Mouse (Mus musculus) kidney, adult 8-10 months (tissue): ENCODE measurements around the gene Snrnp70.

ENCODE experiments used
- DNase-seq, 2 experiments: peaks; one replicate each; pipeline ENCODE4 v3.0.0; 2022

Gene Snrnp70

DNA sequence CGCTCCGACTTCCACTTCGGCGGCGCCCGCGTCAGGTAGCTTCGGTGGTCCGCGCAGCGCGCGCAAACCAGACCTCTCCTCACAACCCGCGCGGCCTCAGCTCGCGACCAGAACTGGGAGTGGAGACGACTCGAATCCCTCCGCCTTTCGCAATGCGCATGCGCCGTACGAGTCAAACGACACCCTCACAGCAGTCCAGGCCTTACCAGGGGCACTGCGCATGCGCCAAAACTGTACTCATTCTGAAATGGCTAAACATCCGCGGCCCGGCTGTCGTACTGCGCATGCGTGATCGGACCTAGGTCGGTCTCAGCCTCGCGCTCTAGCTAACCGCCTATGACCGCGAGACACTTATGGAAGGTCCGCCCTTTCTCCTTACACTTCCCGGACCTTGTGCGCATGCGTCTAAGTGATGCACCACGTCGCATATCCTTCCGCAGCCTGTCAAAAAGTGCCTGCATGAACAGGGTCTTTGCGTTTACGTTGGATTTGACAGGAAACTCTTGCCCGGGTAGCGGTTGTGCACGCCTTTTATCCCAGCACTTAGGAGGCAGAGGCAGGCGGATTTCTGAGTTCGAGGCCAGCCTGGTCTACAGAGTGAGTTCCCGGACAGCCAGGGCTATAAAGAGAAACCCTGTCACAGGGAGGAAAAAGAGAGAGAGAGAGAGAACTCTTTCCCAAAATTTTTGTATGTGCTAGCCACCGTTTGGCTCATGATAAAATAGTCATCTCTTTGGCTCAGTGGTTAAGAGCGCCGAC, at the start of gene Snrnp70:
Gene Snrnp70, minus strand, starts transcription at position 165 of the 759 bp plus-strand sequence.
- DNase-seq, result peak; percentile 100

- no peak for DNase-seq
These were observed 48.2 kb upstream of the Snrnp70 start for GRCm38 (mm10) chr7:45443526-45444420.

GRCm38 (mm10) chr7:45437521-45438276, 42.2 kb upstream of the Snrnp70 start, which contains the start of gene Ruvbl2:
Gene Ruvbl2, minus strand, starts transcription at chr7:45438096.
- peak; percentile 42 to 50 for DNase-seq

DNA sequence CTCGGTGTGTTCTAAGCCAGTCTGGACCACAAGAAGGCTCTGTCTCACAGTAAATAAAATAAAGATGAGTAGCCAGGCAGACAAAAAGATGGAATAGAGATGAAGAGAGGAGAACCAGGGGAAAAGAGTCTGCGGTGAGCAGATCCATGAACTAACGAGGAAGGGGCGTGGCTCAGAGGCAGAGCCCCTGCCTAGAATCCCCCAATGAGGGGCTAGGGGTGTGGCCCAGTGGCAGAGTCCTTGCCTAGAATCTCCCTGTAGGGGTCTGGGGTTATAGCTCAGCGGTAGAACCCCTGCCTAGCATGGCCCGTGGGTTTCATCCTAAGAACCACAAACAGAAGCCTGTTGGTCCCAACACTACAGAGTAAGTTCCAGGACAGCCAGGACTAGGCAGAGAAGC, 41.5 kb upstream of the Snrnp70 start:
- no peak for DNase-seq

- no peak for DNase-seq
These were observed 40.9 kb upstream of the Snrnp70 start for GRCm38 (mm10) chr7:45436444-45436843.

DNA sequence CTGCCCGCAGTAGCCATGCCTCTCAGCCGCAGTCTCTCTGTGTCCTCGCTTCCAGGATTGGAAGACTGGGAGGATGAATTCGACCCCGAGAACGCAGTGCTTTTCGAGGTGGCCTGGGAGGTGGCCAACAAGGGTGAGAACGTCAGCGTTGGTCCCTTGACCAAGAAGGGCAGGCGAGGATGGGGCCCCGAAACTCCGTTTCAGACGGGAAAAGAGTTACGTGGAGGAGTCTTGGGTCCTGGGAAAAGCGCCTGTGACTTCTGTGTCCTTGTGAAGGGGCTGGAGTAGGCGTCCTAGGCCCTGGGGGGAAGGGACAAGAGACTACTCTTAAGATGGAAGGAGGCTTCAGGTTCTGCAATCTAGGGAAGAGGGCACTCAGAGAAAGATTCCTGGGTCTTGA, 39.5 kb upstream of the Snrnp70 start:
- DNase-seq, result peak in 1 of 2 experiments; percentile 47

GRCm38 (mm10) chr7:45434203-45435015, 38.9 kb upstream of the Snrnp70 start, which contains the start of gene Gys1:
Gene Gys1, plus strand, starts transcription at chr7:45434844.
- DNase-seq, result peak; percentile 100

GRCm38 (mm10) chr7:45433835-45434202, 38.3 kb upstream of the Snrnp70 start:
- DNase-seq, result no peak

GRCm38 (mm10) chr7:45426556-45426955, 31.0 kb upstream of the Snrnp70 start:
- DNase-seq, result no peak

DNA sequence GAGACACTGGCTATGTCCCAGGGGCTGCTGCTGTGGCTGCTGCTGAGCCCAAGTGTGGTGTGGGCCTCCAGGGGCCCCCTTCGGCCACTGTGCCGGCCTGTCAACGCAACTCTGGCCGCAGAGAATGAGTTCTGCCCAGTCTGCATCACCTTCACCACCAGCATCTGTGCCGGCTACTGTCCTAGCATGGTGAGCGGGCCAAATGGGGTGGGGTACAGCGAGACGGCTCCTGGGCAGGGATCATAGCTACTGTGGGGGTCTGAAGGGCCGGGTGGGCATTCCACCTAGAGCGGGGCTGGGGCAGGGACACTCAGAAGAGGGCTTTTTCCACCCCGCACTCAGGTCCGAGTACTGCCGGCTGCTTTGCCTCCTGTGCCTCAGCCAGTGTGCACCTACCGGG, 25.7 kb upstream of the Snrnp70 start:
- DNase-seq, result no peak

DNA sequence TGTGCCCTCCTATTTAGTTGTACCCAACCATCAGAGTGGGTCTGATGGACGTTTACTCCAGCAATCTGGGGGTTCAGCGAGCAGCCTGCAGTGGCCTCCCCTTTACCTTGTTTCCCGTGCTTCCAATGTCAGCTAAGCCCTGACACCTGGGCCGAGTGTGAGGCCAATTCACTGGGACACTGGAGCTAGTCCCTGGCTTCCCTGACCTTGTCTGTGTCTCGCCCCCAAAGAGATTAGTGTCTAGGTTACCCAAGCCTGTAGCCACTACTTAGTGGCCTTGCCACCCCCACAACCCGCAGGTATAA, 25.0 kb upstream of the Snrnp70 start, which contains the start of gene Lhb:
Gene Lhb, plus strand, starts transcription at position 206 of the 305 bp plus-strand sequence.
- no peak for DNase-seq

- DNase-seq, result no peak
These were observed 24.5 kb upstream of the Snrnp70 start for GRCm38 (mm10) chr7:45419859-45420614.

- DNase-seq, result no peak
These were observed 22.5 kb upstream of the Snrnp70 start for GRCm38 (mm10) chr7:45417962-45418492.

GRCm38 (mm10) chr7:45415636-45416035, 20.1 kb upstream of the Snrnp70 start:
- DNase-seq, result no peak

- no peak for DNase-seq
These were observed 19.2 kb upstream of the Snrnp70 start for GRCm38 (mm10) chr7:45414740-45415224.

GRCm38 (mm10) chr7:45413864-45414739, 18.6 kb upstream of the Snrnp70 start:
- DNase-seq, result no peak

DNA sequence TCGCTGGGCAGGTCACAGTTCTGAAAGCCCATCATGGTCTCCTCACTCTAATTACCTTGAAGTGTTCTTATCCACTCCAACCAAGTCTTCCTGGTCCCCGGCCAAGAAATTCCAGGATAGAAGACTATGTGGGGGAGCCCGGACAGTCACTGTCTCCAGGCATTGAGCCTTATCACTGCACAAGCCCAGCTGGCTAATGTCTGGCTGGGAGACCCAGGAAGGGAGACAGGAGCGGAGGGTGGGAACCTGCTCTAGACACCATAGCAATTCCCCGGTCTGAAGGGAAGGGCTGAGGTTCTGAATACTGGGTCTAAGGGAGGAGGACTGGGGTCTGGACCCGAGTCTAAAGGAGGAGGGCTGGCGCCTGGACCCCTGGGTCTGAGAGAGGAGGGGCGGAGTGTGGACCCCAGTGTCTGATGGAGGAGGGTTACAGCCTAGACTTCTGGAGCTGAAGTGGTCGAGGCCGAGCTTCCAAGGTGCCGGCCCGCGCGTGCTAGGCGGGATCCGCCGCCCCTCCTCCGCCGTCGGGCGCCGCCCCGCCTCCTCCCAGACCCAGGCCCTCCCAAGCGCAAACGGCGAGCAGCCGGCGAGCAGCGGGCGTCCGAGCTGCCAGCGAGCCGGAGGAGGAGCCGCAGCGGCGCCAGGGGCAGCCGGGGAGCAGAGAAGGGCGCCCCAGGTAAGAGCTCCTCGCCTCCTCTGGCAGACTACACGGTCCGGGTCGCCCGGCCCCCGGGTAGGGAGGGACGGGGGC, 17.7 kb upstream of the Snrnp70 start, which contains the start of gene Ntf5:
Gene Ntf5, plus strand, starts transcription at position 583 of the 751 bp plus-strand sequence.
- DNase-seq, result no peak

- no peak for DNase-seq
These were observed 16.9 kb upstream of the Snrnp70 start for GRCm38 (mm10) chr7:45412421-45412820.
